Mouse (Mus musculus) embryo, embryonic 11 days (tissue): Measurements from ENCODE around the gene Espnl.

Source experiments
- DNase-seq: peaks from one replicate; pipeline ENCODE4 v3.0.0-alpha.2; 2015

Espnl gene

GRCm38 (mm10) chr1:91390369-91390768 is 68.5 kb downstream of the Espnl start:
- no peak for DNase-seq

GRCm38 (mm10) chr1:91397927-91398259 is 76.0 kb downstream of the Espnl start:
- DNase-seq, result no peak
